Mouse (Mus musculus): Measurements from ENCODE around the gene Slc36a1. TPM values are rescaled to one million over a fixed set of nuclear protein-coding genes. Genes with fewer than 3 reads are reported as not detected.
A peak's percentile ranks its signal among the peaks of the same experiment; 100 is the strongest.

Slc36a1 gene
- polyA plus RNA-seq, 1 experiment from 2014 or later = 0.93 TPM

GRCm38 (mm10) chr11:55234791-55235190 is 30.6 kb downstream of the Slc36a1 start:
- Histone ChIP-seq H3K27me3 (ENCODE audit: control insufficient read depth, insufficient read depth, low read length) (no peaks in the 10 kb centered on the region), H3K4me2 (replicated peaks; ENCODE audit: low read depth) (no peak overlapping the region), H3K4me1 (replicated peaks; ENCODE audit: control insufficient read depth, insufficient read depth) (no peaks in the 10 kb centered on the region), H3K27ac (replicated peaks) (no peak overlapping the region), H3K4me3 (ENCODE audit: low read depth, low read length) (no peak overlapping the region), H3K9ac (ENCODE audit: low read length) (no peak overlapping the region), H3K36me3 (ENCODE audit: control insufficient read depth, insufficient read depth, low read length) (no peaks in the 10 kb centered on the region), H3K9me3 (ENCODE audit: control insufficient read depth, low read length) (no peaks in the 10 kb centered on the region)
- ATAC-seq (ENCODE audit: low FRiP score, low TSS enrichment) (no peak), DNase-seq (ENCODE audit: low spot score) (no peak)
- WGBS = 73% methylated on average over 4 of the region's 4 CpGs
- TF ChIP-seq EP300 (optimal IDR thresholded peaks at IDR 0.05) (no peak), CTCF (IDR thresholded peaks at IDR 0.05; ENCODE audit: low read depth) (no peak)

GRCm38 (mm10) chr11:55236815-55237214 is 32.7 kb downstream of the Slc36a1 start:
- TF ChIP-seq EP300 (optimal IDR thresholded peaks at IDR 0.05) (no peak), CTCF (IDR thresholded peaks at IDR 0.05; ENCODE audit: low read depth) (no peak)
- H3K9me3 ChIP-seq (ENCODE audit: control insufficient read depth, low read length) = no peaks in the 10 kb centered on the region
- H3K4me2 ChIP-seq (replicated peaks; ENCODE audit: low read depth) = no peak overlapping the region
- H3K27me3 ChIP-seq (ENCODE audit: control insufficient read depth, insufficient read depth, low read length) = no peaks in the 10 kb centered on the region
- ATAC-seq (ENCODE audit: low FRiP score, low TSS enrichment) (peak; percentile 91), DNase-seq (ENCODE audit: low spot score) (peak; percentile 39)
- H3K27ac ChIP-seq (replicated peaks) = no peak overlapping the region
- 38% methylated on average over 1 of the region's 1 CpGs for WGBS
- H3K36me3 ChIP-seq (ENCODE audit: control insufficient read depth, insufficient read depth, low read length) = no peaks in the 10 kb centered on the region
- H3K4me1 ChIP-seq (replicated peaks; ENCODE audit: control insufficient read depth, insufficient read depth) = no peaks in the 10 kb centered on the region
- no peak overlapping the region for H3K4me3 ChIP-seq (ENCODE audit: low read depth, low read length)
- no peak overlapping the region for H3K9ac ChIP-seq (ENCODE audit: low read length)

- Histone ChIP-seq H3K27me3 (ENCODE audit: control insufficient read depth, insufficient read depth, low read length) (no peaks in the 10 kb centered on the region), H3K9ac (ENCODE audit: low read length) (no peak overlapping the region), H3K4me1 (replicated peaks; ENCODE audit: control insufficient read depth, insufficient read depth) (no peaks in the 10 kb centered on the region), H3K36me3 (ENCODE audit: control insufficient read depth, insufficient read depth, low read length) (no peaks in the 10 kb centered on the region), H3K4me3 (ENCODE audit: low read depth, low read length) (no peak overlapping the region), H3K9me3 (ENCODE audit: control insufficient read depth, low read length) (no peaks in the 10 kb centered on the region), H3K27ac (replicated peaks) (no peak overlapping the region), H3K4me2 (replicated peaks; ENCODE audit: low read depth) (no peak overlapping the region)
- DNase-seq (ENCODE audit: low spot score) = no peak
- ATAC-seq (ENCODE audit: low FRiP score, low TSS enrichment) = no peak
- WGBS = 69% methylated on average over 3 of the region's 3 CpGs
- TF ChIP-seq CTCF (IDR thresholded peaks at IDR 0.05; ENCODE audit: low read depth) = no peak
- no peak for TF ChIP-seq EP300 (optimal IDR thresholded peaks at IDR 0.05)
These were observed 35.3 kb downstream of the Slc36a1 start for GRCm38 (mm10) chr11:55239496-55239895.

GRCm38 (mm10) chr11:55240556-55240955 is 36.4 kb downstream of the Slc36a1 start:
- Histone ChIP-seq H3K9me3 (ENCODE audit: control insufficient read depth, low read length) (no peaks in the 10 kb centered on the region), H3K36me3 (ENCODE audit: control insufficient read depth, insufficient read depth, low read length) (no peaks in the 10 kb centered on the region), H3K4me3 (ENCODE audit: low read depth, low read length) (no peak overlapping the region), H3K9ac (ENCODE audit: low read length) (no peak overlapping the region), H3K4me1 (replicated peaks; ENCODE audit: control insufficient read depth, insufficient read depth) (no peaks in the 10 kb centered on the region), H3K4me2 (replicated peaks; ENCODE audit: low read depth) (no peak overlapping the region), H3K27me3 (ENCODE audit: control insufficient read depth, insufficient read depth, low read length) (no peaks in the 10 kb centered on the region), H3K27ac (replicated peaks) (no peak overlapping the region)
- ATAC-seq (ENCODE audit: low FRiP score, low TSS enrichment) (peak; percentile 67), DNase-seq (ENCODE audit: low spot score) (peak; percentile 57)
- TF ChIP-seq EP300 (optimal IDR thresholded peaks at IDR 0.05) (no peak), CTCF (IDR thresholded peaks at IDR 0.05; ENCODE audit: low read depth) (peak; percentile 88)
- 61% methylated on average over 7 of the region's 7 CpGs for WGBS

- ATAC-seq (ENCODE audit: low FRiP score, low TSS enrichment) = no peak
- H3K36me3 ChIP-seq (ENCODE audit: control insufficient read depth, insufficient read depth, low read length) = no peaks in the 10 kb centered on the region
- H3K9me3 ChIP-seq (ENCODE audit: control insufficient read depth, low read length) = no peaks in the 10 kb centered on the region
- no peak overlapping the region for H3K4me2 ChIP-seq (replicated peaks; ENCODE audit: low read depth)
- 68% methylated on average over 6 of the region's 6 CpGs for WGBS
- H3K4me1 ChIP-seq (replicated peaks; ENCODE audit: control insufficient read depth, insufficient read depth) = no peaks in the 10 kb centered on the region
- no peak overlapping the region for H3K9ac ChIP-seq (ENCODE audit: low read length)
- TF ChIP-seq EP300 (optimal IDR thresholded peaks at IDR 0.05) (no peak), CTCF (IDR thresholded peaks at IDR 0.05; ENCODE audit: low read depth) (no peak)
- H3K27me3 ChIP-seq (ENCODE audit: control insufficient read depth, insufficient read depth, low read length) = no peaks in the 10 kb centered on the region
- no peak overlapping the region for H3K4me3 ChIP-seq (ENCODE audit: low read depth, low read length)
- DNase-seq (ENCODE audit: low spot score) = no peak
- H3K27ac ChIP-seq (replicated peaks) = no peak overlapping the region
These were observed 46.4 kb downstream of the Slc36a1 start for GRCm38 (mm10) chr11:55250527-55250926.

- no peaks in the 10 kb centered on the region for H3K4me1 ChIP-seq (replicated peaks; ENCODE audit: control insufficient read depth, insufficient read depth)
- H3K27me3 ChIP-seq (ENCODE audit: control insufficient read depth, insufficient read depth, low read length) = no peaks in the 10 kb centered on the region
- H3K9ac ChIP-seq (ENCODE audit: low read length) = no peak overlapping the region
- H3K4me3 ChIP-seq (ENCODE audit: low read depth, low read length) = no peak overlapping the region
- H3K36me3 ChIP-seq (ENCODE audit: control insufficient read depth, insufficient read depth, low read length) = no peaks in the 10 kb centered on the region
- ATAC-seq (ENCODE audit: low FRiP score, low TSS enrichment) (no peak), DNase-seq (ENCODE audit: low spot score) (no peak)
- no peak overlapping the region for H3K27ac ChIP-seq (replicated peaks)
- H3K4me2 ChIP-seq (replicated peaks; ENCODE audit: low read depth) = no peak overlapping the region
- TF ChIP-seq CTCF (IDR thresholded peaks at IDR 0.05; ENCODE audit: low read depth) = no peak
- no peak for TF ChIP-seq EP300 (optimal IDR thresholded peaks at IDR 0.05)
- no peaks in the 10 kb centered on the region for H3K9me3 ChIP-seq (ENCODE audit: control insufficient read depth, low read length)
- WGBS = 76% methylated on average over 9 of the region's 9 CpGs
These were observed 49.2 kb downstream of the Slc36a1 start for GRCm38 (mm10) chr11:55253391-55253790.

Measured in stomach, postnatal 0 days (tissue).